Mouse (Mus musculus): ENCODE results near the gene Carf.

GRCm38 (mm10) chr1:60097277-60098023 lies 597 bp upstream of the Carf start:
- TF ChIP-seq CTCF (IDR thresholded peaks at IDR 0.05; ENCODE audit: low read depth) (no peak), EP300 (IDR thresholded peaks at IDR 0.05; ENCODE audit: low read depth) (no peak)

Measured in liver, postnatal 0 days (tissue).